Mouse (Mus musculus) erythroblast, embryonic 14.5 days (primary cell): Measurements from ENCODE around the gene Hadhb. TPM values are rescaled to one million over a fixed set of nuclear protein-coding genes. Genes with fewer than 3 reads are reported as not detected.

Source experiments
- H3K27me3 ChIP-seq: 2 replicates; pipeline ENCODE4 v1.6.1; 2012; ENCODE audit warnings: inconsistent platforms; ENCODE audit not compliant: control insufficient read depth
- H3K36me3 ChIP-seq: 2 replicates; pipeline ENCODE4 v1.6.1; 2012; ENCODE audit warnings: mild to moderate bottlenecking, inconsistent platforms; ENCODE audit not compliant: control insufficient read depth
- H3K4me1 ChIP-seq: 2 replicates; pipeline ENCODE4 v1.6.1; 2012; ENCODE audit warnings: inconsistent platforms; ENCODE audit not compliant: control insufficient read depth
- H3K4me3 ChIP-seq: replicated peaks from 2 replicates; pipeline ENCODE3; 2012; ENCODE audit warnings: moderate library complexity, mild to moderate bottlenecking, inconsistent platforms
- H3K9me3 ChIP-seq: 2 replicates; pipeline ENCODE4 v1.6.1; 2012; ENCODE audit warnings: low read length, inconsistent platforms, mixed read lengths; ENCODE audit not compliant: control insufficient read depth
- GATA1 ChIP-seq: IDR thresholded peaks from 2 replicates; pipeline ENCODE4 v1.6.1; 2012; ENCODE audit warnings: low read length, inconsistent platforms, mixed read lengths
- TAL1 ChIP-seq: IDR thresholded peaks from 3 replicates; pipeline ENCODE4 v1.6.1; 2012; ENCODE audit warnings: low read length, inconsistent platforms, mixed read lengths
- polyA plus RNA-seq: library from polyadenylated mRNA; stranded (reverse); fragments of >175 nt; gene quantifications from 2 replicates; pipeline ENCODE4 v1.2.3, GENCODE M21; 2012

The Hadhb gene
- polyA plus RNA-seq, 1 experiment, result 2.8 TPM

GRCm38 (mm10) chr5:30125587-30125986 lies 29.5 kb upstream of the Hadhb start:
- no peaks in the 10 kb centered on the region for H3K27me3 ChIP-seq
- TF ChIP-seq GATA1 (no peak), TAL1 (no peak)
- peaks cover 99% of the 10 kb centered on the region for H3K36me3 ChIP-seq
- H3K4me1 ChIP-seq, result no peaks in the 10 kb centered on the region
- no peaks in the 10 kb centered on the region for H3K9me3 ChIP-seq
- no peak overlapping the region for H3K4me3 ChIP-seq

DNA sequence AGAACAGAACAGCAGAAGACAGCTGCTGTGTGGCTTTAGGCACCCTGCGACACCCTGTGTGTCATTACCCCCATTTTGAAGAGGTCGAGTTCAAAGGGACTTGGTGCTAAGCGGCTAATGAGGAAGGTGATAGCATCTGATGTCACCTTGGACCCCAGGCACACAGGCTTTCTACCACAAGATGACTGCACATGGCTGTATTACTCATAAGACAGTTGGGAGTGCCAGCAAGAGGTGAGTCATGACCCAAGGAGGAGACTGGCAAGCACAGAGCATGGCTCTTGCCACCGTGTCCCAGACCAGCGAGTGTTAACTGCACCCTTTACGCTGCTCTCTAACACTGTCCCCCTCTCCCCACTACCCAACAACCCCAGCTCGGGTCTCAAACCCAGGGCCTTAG lies 28.3 kb upstream of the Hadhb start:
- Histone ChIP-seq H3K36me3 (peaks cover 95% of the 10 kb centered on the region), H3K9me3 (no peaks in the 10 kb centered on the region), H3K4me3 (no peak overlapping the region), H3K27me3 (no peaks in the 10 kb centered on the region), H3K4me1 (no peaks in the 10 kb centered on the region)
- TF ChIP-seq GATA1 (no peak), TAL1 (no peak)

DNA sequence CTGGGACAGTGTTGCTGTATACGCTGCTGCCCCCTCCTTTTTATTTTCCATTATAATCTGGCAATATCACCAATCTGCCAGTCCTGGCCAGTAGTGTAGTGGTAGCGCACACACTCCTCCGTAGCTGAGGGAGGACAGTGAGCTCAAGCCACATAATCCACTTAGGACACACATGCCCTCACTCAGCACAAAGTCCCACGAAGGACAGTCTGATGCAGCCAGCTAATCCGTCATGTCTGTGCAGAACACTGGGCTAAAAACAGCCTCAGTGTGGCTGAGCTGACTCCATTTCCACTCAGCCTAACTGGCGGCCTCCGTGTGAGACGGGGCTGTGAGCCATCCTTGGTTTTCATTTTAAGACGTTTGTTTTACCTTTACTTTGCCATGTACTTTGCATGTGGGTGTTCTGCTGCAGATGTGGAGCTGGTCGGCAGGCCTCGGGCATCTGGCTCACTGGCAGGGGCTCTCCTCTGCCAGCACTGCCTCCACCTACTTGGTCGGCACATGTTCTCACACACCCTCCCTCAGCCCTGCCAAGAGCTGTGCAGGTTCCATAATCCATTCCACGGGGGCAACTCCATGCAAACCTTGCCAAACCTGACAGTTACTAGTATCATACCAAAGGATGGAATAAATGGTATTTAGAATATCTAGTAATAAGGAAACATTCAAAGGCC lies 27.0 kb upstream of the Hadhb start:
- TF ChIP-seq TAL1 (no peak), GATA1 (no peak)
- Histone ChIP-seq H3K27me3 (no peaks in the 10 kb centered on the region), H3K36me3 (peaks cover 95% of the 10 kb centered on the region), H3K9me3 (no peaks in the 10 kb centered on the region), H3K4me3 (no peak overlapping the region), H3K4me1 (no peaks in the 10 kb centered on the region)

DNA sequence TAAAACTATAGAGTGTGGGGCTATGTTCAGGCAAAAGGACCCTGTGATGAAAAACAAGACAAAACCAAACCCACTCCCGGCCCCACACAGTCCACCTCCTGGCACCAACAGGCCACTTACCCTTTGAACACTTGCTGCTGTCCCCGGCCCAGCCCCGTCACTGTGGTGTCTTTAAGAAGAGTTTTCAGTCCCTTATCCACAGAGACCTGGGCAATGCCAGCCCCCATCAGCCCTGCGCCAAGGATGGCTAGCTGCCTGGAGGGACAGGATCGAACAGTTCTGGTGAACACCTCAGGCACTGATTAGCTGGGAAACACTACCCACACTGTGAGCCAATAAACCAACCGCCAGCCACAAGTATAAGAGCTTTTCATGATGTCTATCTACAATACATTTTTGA lies 26.4 kb upstream of the Hadhb start:
- Histone ChIP-seq H3K4me3 (no peak overlapping the region), H3K9me3 (no peaks in the 10 kb centered on the region), H3K27me3 (no peaks in the 10 kb centered on the region), H3K4me1 (no peaks in the 10 kb centered on the region), H3K36me3 (peaks cover 95% of the 10 kb centered on the region)
- no peak for TF ChIP-seq GATA1

DNA sequence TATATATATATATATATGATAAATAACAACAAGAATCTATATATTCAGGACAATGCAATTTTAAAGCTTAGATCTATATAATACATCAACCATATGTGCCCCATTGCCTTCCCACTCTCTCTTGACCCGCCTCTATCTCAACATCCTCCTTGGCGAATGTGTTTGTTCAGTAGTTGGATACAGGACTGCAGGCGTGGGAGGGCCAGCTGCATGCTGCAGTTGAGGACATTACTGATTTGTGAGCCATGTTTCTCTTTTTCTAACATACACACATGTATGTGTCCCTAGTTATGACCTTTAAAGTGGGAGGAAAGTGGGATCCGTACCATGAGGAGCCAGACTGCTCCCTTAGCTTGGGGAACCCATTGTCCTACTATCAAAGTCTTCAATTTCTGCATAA lies 23.8 kb upstream of the Hadhb start:
- Histone ChIP-seq H3K9me3 (no peaks in the 10 kb centered on the region), H3K27me3 (no peaks in the 10 kb centered on the region), H3K4me1 (no peaks in the 10 kb centered on the region), H3K36me3 (peaks cover 95% of the 10 kb centered on the region), H3K4me3 (no peak overlapping the region)
- TF ChIP-seq TAL1 (no peak), GATA1 (no peak)

- Histone ChIP-seq H3K4me3 (no peak overlapping the region), H3K36me3 (peaks cover 93% of the 10 kb centered on the region), H3K4me1 (no peaks in the 10 kb centered on the region), H3K9me3 (no peaks in the 10 kb centered on the region), H3K27me3 (no peaks in the 10 kb centered on the region)
- TF ChIP-seq GATA1 (no peak), TAL1 (no peak)
Measured at GRCm38 (mm10) chr5:30132173-30132572, 22.9 kb upstream of the Hadhb start.

DNA sequence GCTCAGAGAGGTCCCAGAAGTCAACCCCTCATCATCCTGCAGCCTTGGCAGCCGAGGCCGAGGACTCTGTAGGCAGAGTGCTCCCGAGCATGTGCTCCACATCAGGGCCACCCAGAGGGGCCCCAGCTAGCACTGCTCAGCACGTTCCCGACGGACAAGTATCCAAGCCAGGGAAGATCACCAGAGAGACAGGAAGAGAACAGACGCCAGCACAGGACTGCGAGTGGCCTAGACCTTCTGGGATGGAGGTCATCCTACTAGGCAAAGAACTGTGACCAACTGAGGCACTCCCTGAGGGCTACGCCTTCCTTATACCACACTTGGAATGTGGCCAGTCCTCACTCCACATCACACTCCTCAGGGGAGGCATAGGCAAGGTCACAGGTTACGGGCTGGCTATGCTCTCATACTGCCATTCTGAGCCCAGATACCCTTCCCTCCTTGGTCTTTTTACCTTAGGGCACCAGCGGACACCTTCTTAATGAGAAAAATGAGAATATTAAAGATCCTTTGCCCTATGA lies 19.3 kb upstream of the Hadhb start:
- H3K27me3 ChIP-seq, result no peaks in the 10 kb centered on the region
- peaks cover 92% of the 10 kb centered on the region for H3K36me3 ChIP-seq
- H3K4me1 ChIP-seq, result no peaks in the 10 kb centered on the region
- no peak for TF ChIP-seq TAL1
- TF ChIP-seq GATA1, result no peak
- no peak overlapping the region for H3K4me3 ChIP-seq
- H3K9me3 ChIP-seq, result no peaks in the 10 kb centered on the region

- Histone ChIP-seq H3K36me3 (peaks cover 94% of the 10 kb centered on the region), H3K4me1 (no peaks in the 10 kb centered on the region), H3K9me3 (no peaks in the 10 kb centered on the region), H3K4me3 (no peak overlapping the region), H3K27me3 (no peaks in the 10 kb centered on the region)
- TF ChIP-seq GATA1, result no peak
- TF ChIP-seq TAL1, result no peak
Measured at GRCm38 (mm10) chr5:30137271-30137670, 17.8 kb upstream of the Hadhb start.

GRCm38 (mm10) chr5:30138193-30138592 lies 16.9 kb upstream of the Hadhb start:
- peaks cover 94% of the 10 kb centered on the region for H3K36me3 ChIP-seq
- TF ChIP-seq GATA1 (no peak), TAL1 (no peak)
- H3K9me3 ChIP-seq, result no peaks in the 10 kb centered on the region
- no peaks in the 10 kb centered on the region for H3K27me3 ChIP-seq
- H3K4me3 ChIP-seq, result no peak overlapping the region
- no peaks in the 10 kb centered on the region for H3K4me1 ChIP-seq

DNA sequence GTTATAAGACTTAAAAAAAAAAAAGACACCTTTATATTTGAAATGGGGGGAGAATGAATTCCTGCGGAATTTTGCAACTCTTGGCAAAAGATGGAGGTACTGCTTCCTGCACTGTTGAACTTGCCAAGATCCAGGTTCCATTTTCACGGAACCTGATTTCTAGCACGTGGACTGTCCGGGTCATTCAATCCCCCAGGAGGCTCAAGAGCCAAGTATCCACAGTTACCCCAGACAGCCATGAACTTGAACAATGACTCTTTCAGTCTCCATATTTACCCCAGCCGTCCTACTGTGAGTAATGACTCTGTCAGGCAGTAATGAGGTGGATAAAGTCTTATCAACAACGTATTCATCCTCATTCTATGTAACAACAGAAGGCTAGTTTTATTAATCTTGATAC lies 8.5 kb upstream of the Hadhb start:
- peaks cover 79% of the 10 kb centered on the region for H3K36me3 ChIP-seq

More for the DNA sequence above, 8.5 kb upstream of the Hadhb start:
- no peak overlapping the region for H3K4me3 ChIP-seq
- H3K9me3 ChIP-seq, result no peaks in the 10 kb centered on the region
- TF ChIP-seq TAL1 (no peak), GATA1 (no peak)
- H3K27me3 ChIP-seq, result no peaks in the 10 kb centered on the region
- peaks cover 6% of the 10 kb centered on the region for H3K4me1 ChIP-seq
